Mouse (Mus musculus): Measurements from ENCODE around the gene Plxnc1.

Gene Plxnc1

GRCm38 (mm10) chr10:94818781-94819665 lies 125.6 kb downstream of the Plxnc1 start:
- DNase-seq (ENCODE audit: low spot score in 2 of 2): no peak

GRCm38 (mm10) chr10:94818127-94818526 lies 126.5 kb downstream of the Plxnc1 start:
- no peak for DNase-seq (ENCODE audit: low spot score in 2 of 2)

- no peak for DNase-seq (ENCODE audit: low spot score in 2 of 2)
Measured at GRCm38 (mm10) chr10:94811907-94812851, 132.5 kb downstream of the Plxnc1 start.

GRCm38 (mm10) chr10:94809946-94810472 lies 134.6 kb downstream of the Plxnc1 start:
- DNase-seq (ENCODE audit: low spot score in 2 of 2): no peak

- DNase-seq (ENCODE audit: low spot score in 2 of 2): no peak
Measured at GRCm38 (mm10) chr10:94808275-94808674, 136.4 kb downstream of the Plxnc1 start.

- no peak for DNase-seq (ENCODE audit: low spot score in 2 of 2)
Measured at GRCm38 (mm10) chr10:94807323-94807722, 137.3 kb downstream of the Plxnc1 start.

GRCm38 (mm10) chr10:94804909-94805220 lies 139.8 kb downstream of the Plxnc1 start:
- no peak for DNase-seq (ENCODE audit: low spot score in 2 of 2)

GRCm38 (mm10) chr10:94804029-94804908 lies 140.4 kb downstream of the Plxnc1 start:
- DNase-seq (ENCODE audit: low spot score in 2 of 2): peak in 1 of 2 experiments; percentile 17

GRCm38 (mm10) chr10:94800677-94801354 lies 143.8 kb downstream of the Plxnc1 start:
- DNase-seq (ENCODE audit: low spot score in 2 of 2): no peak

GRCm38 (mm10) chr10:94799485-94800239 lies 145.0 kb downstream of the Plxnc1 start:
- no peak for DNase-seq (ENCODE audit: low spot score in 2 of 2)

- DNase-seq (ENCODE audit: low spot score in 2 of 2): no peak
Measured at GRCm38 (mm10) chr10:94798128-94798527, 146.5 kb downstream of the Plxnc1 start.

- no peak for DNase-seq (ENCODE audit: low spot score in 2 of 2)
Measured at GRCm38 (mm10) chr10:94794666-94795244, 149.9 kb downstream of the Plxnc1 start.

- no peak for DNase-seq (ENCODE audit: low spot score in 2 of 2)
Measured at GRCm38 (mm10) chr10:94793914-94794313, 150.7 kb downstream of the Plxnc1 start.

GRCm38 (mm10) chr10:94789205-94789604 lies 155.4 kb downstream of the Plxnc1 start:
- no peak for DNase-seq (ENCODE audit: low spot score in 2 of 2)

- no peak for DNase-seq (ENCODE audit: low spot score in 2 of 2)
Measured at GRCm38 (mm10) chr10:94780618-94781262, 163.9 kb downstream of the Plxnc1 start.

- no peak for DNase-seq (ENCODE audit: low spot score in 2 of 2)
Measured at GRCm38 (mm10) chr10:94779319-94779718, 165.3 kb downstream of the Plxnc1 start.

GRCm38 (mm10) chr10:94777576-94777975 lies 167.1 kb downstream of the Plxnc1 start:
- no peak for DNase-seq (ENCODE audit: low spot score in 2 of 2)

- no peak for DNase-seq (ENCODE audit: low spot score in 2 of 2)
Measured at GRCm38 (mm10) chr10:94771496-94771895, 173.1 kb downstream of the Plxnc1 start.

- no peak for DNase-seq (ENCODE audit: low spot score in 2 of 2)
Measured at GRCm38 (mm10) chr10:94747011-94747410, 197.6 kb downstream of the Plxnc1 start.

Measured in spleen, postnatal 36 days (tissue).